Mouse (Mus musculus) c-Kit-positive CD71-positive TER-119-negative erythroid progenitor cells, embryonic 14.5 days (primary cell): Measurements from ENCODE around the gene Prr14l.
"Not testable (repeated sequence)": the region's sequence is repeated elsewhere in the genome, so short reads cannot be mapped to it uniquely, and the experiment has no call there.

ENCODE experiments used
- DNase-seq: peaks from one replicate; pipeline ENCODE4 v3.0.0-alpha.2; 2013; ENCODE audit warnings: low read depth

Gene Prr14l

GRCm38 (mm10) chr5:32785313-32785915, 68.6 kb downstream of the Prr14l start, which contains the start of gene Pisd:
Gene Pisd (minus strand): TSS chr5:32785646.
- peak; percentile 91 for DNase-seq

GRCm38 (mm10) chr5:32784726-32785125, 69.3 kb downstream of the Prr14l start:
- no peak for DNase-seq

- peak; percentile 6 for DNase-seq
Observed at GRCm38 (mm10) chr5:32781596-32781995, 72.5 kb downstream of the Prr14l start.

GRCm38 (mm10) chr5:32778168-32778567, 75.9 kb downstream of the Prr14l start:
- DNase-seq = no peak

GRCm38 (mm10) chr5:32772361-32772760, 81.7 kb downstream of the Prr14l start:
- DNase-seq = no peak

GRCm38 (mm10) chr5:32767636-32768373, 86.3 kb downstream of the Prr14l start:
- DNase-seq = no peak

- DNase-seq = no peak
Observed at GRCm38 (mm10) chr5:32767004-32767403, 87.1 kb downstream of the Prr14l start.

GRCm38 (mm10) chr5:32761566-32762140, 92.4 kb downstream of the Prr14l start:
- no peak for DNase-seq

- DNase-seq = no peak
Observed at GRCm38 (mm10) chr5:32760787-32761186, 93.3 kb downstream of the Prr14l start.

- not testable (repeated sequence) for DNase-seq
Observed at GRCm38 (mm10) chr5:32760352-32760751, 93.7 kb downstream of the Prr14l start.

- DNase-seq = no peak
Observed at GRCm38 (mm10) chr5:32759662-32760061, 94.4 kb downstream of the Prr14l start.

- DNase-seq = no peak
Observed at GRCm38 (mm10) chr5:32756141-32756540, 97.9 kb downstream of the Prr14l start.

GRCm38 (mm10) chr5:32751736-32752135, 102.3 kb downstream of the Prr14l start:
- no peak for DNase-seq

GRCm38 (mm10) chr5:32748936-32749335, 105.1 kb downstream of the Prr14l start:
- no peak for DNase-seq

GRCm38 (mm10) chr5:32747650-32748375, 106.2 kb downstream of the Prr14l start:
- DNase-seq = peak; percentile 30

- DNase-seq = no peak
Observed at GRCm38 (mm10) chr5:32745705-32746655, 108.1 kb downstream of the Prr14l start.

- DNase-seq = no peak
Observed at GRCm38 (mm10) chr5:32742149-32742548, 111.9 kb downstream of the Prr14l start.

GRCm38 (mm10) chr5:32741377-32741776, 112.7 kb downstream of the Prr14l start:
- not testable (repeated sequence) for DNase-seq

GRCm38 (mm10) chr5:32740850-32741249, 113.2 kb downstream of the Prr14l start:
- DNase-seq = not testable (repeated sequence)

- DNase-seq = no peak
Observed at GRCm38 (mm10) chr5:32740138-32740537, 113.9 kb downstream of the Prr14l start.
